Mouse (Mus musculus): ENCODE measurements at regions not wholly inside any gene's neighbourhood (a gene's known extent, or its start where the extent isn't known, plus 50 kb on each side); places are given as distances from the start of the nearest gene placed in this dataset.

DNA sequence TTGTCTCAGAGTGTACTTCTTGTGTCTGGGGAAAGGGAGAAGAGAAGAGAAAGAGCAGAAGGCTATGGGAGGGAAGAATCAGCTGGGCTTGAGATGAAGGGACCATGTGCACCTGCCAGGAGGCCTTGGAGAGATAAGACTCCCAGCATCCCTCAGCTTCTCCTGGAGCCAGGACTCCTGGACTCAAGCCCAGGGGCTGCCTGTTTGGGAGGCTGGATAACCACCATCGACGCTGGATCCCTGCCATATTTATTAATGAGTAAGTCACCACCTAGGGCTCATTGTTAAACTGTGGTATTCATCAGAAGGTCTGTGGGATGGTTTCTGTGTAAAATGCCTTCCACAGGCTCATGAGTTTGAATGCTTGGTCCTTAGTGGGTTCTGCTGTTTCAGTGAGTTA, 240.7 kb downstream of the Rps15a start:
- DNase-seq (ENCODE audit: low spot score) = no peak

GRCm38 (mm10) chr7:117859419-117859818, 256.6 kb downstream of the Rps15a start:
- DNase-seq (ENCODE audit: low spot score) = no peak

DNA sequence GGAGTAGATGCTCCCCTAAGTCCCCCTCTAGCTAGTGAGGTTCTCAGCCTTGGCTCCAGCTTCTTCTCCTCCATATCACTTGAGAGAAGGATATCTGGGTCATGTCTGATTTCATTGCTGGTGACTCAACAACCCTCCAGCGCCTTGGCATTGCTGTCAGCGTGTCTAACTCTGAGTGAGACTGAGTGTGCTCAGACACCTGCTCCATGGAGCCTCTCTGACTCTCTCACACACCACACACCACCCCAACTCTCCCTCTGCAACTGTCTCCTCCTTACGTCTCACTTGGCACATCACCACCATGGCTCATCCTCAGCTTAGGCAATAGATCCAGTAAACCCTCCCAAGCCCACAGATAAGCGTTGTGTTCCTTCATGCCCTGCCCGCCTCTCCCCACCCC, 260.0 kb downstream of the Rps15a start:
- no peak for DNase-seq (ENCODE audit: low spot score)

- no peak for DNase-seq (ENCODE audit: low spot score)
Measured at GRCm38 (mm10) chr7:117853716-117854115, 262.3 kb downstream of the Rps15a start.

GRCm38 (mm10) chr7:117852866-117853265, 263.1 kb downstream of the Rps15a start:
- DNase-seq (ENCODE audit: low spot score) = no peak

GRCm38 (mm10) chr7:117850822-117851221, 265.2 kb downstream of the Rps15a start:
- DNase-seq (ENCODE audit: low spot score) = no peak

- DNase-seq (ENCODE audit: low spot score) = no peak
Measured at GRCm38 (mm10) chr7:117846041-117846440, 269.9 kb downstream of the Rps15a start.

GRCm38 (mm10) chr7:117842780-117843179, 273.2 kb downstream of the Rps15a start:
- DNase-seq (ENCODE audit: low spot score) = no peak

DNA sequence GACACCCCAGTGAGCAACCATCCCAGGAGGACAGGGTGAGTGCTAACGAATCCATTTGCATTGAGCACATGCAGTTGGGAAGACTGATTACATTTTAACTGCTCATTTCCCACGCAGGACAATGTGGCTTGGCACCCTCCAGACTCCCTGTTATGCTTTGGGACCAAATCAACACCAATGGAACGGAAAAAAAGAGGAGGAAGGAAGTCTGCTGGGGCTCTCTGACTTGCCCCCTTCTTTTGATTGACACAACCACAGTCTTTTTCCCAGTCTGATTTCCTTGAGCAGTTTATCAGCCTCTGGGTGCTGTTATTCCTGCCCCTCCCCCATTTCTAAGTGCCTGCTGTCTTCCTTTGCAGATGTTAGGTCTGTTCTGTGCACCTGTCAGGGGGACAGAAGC, 321.0 kb downstream of the Rps15a start:
- no peak for DNase-seq (ENCODE audit: low spot score)

- DNase-seq (ENCODE audit: low spot score) = no peak
Measured at GRCm38 (mm10) chr7:117793991-117794390, 322.0 kb downstream of the Rps15a start.

GRCm38 (mm10) chr7:117792456-117792855, 323.5 kb downstream of the Rps15a start:
- no peak for DNase-seq (ENCODE audit: low spot score)

DNA sequence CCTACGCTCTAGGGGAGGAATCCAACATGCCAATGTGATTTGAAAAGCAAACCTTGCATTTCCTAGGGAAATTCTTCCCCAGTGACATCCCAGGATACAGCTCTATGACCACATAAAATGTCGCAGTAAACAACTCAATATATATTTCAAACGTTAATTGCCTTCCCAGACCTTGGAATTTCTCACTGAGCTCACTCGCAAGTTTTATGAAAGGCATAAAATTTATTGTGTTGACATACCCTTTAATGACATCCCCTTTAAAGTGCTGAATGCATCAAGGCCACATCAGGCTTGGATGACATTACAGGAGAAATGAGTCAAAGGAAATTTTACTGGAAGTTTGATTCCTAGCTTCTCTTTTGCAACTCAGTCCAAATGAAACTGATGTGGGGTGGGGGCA, 337.0 kb downstream of the Rps15a start:
- DNase-seq (ENCODE audit: low spot score) = no peak

- DNase-seq (ENCODE audit: low spot score) = no peak
Measured at GRCm38 (mm10) chr7:117777921-117778320, 338.1 kb downstream of the Rps15a start.

DNA sequence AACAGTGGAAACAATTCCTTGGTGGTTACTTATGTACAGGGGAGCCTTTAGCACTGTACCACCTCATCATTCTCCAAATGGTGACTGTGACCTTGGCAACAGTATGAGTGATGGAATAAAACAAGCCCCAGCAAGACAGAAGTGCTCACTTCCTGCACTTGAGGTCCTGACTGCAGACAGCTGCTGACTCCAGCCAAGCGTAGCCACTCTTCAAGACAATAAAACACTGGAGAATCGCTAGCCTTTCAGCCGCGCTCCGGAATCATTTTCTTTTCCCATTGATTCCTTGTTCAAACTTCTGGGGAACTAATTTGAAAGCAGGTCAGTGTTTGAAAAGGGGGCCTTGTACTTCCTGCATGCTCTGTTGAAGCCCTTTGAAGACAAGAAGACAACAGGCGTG, 344.2 kb downstream of the Rps15a start:
- DNase-seq (ENCODE audit: low spot score) = no peak

DNA sequence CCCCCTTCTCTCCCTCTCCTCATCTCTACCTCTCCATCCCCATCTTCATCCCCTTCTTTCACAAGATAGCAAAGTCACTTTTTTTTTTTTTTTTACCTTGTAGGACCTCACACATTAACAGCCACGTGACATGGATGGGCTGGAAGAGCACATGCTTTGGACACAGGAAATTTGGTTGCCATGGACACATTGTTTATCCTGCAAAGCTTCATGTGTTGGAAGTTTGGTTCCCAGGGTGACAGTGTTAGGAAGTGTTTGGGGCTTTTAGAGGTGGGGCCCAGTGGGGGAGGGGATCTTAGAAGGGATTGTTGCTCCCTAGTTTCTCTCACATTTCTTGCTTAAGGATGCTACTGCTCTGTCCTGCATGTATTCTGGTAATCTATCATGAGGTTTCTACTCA, 356.5 kb downstream of the Rps15a start:
- DNase-seq (ENCODE audit: low spot score) = no peak

- DNase-seq (ENCODE audit: low spot score) = no peak
Measured at GRCm38 (mm10) chr7:117757033-117757432, 359.0 kb downstream of the Rps15a start.

GRCm38 (mm10) chr7:117755830-117756229, 360.2 kb downstream of the Rps15a start:
- no peak for DNase-seq (ENCODE audit: low spot score)

- no peak for DNase-seq (ENCODE audit: low spot score)
Measured at GRCm38 (mm10) chr7:117753296-117753695, 362.7 kb downstream of the Rps15a start.

- no peak for DNase-seq (ENCODE audit: low spot score)
Measured at GRCm38 (mm10) chr7:117752302-117753185, 363.4 kb downstream of the Rps15a start.

- no peak for DNase-seq (ENCODE audit: low spot score)
Measured at GRCm38 (mm10) chr7:117747991-117748390, 367.2 kb downstream of the Xylt1 start.

DNA sequence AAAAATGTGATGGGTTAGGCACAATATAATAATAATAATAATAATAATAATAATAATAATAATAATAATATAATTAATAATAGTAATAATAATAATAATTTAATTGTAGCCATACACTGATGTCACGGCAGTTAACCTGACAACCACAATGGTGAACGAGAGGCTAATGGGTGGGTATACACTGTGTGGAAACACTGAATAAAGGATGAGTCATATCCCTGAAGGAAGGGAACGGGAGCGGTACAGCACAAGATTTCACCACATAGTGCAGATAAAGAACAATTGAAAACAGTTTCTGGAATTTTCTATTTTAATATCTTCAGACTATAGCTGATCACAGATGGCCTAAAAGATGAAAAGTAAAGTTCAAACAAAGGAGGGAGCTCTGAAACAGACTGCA, 365.6 kb downstream of the Xylt1 start:
- DNase-seq (ENCODE audit: low spot score) = no peak

DNA sequence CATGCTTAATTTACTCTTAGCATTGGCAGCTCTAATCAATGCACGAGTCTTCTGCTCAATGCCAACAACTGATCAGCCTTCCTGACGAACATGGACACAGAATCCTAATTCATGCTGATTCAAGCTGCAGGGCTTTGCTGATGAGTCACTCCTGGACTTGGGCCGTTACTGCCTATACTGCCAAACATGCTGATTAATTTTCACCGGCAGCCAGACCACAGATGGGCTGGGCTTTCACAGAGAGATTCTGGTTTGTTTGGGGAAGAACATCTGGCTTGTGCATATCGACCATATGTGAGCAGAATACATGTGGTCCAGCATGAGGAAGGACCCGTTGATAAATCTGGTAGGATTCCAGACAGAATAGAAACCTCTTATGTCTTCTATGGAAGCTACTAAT, 358.9 kb downstream of the Xylt1 start:
- no peak for DNase-seq (ENCODE audit: low spot score)

DNA sequence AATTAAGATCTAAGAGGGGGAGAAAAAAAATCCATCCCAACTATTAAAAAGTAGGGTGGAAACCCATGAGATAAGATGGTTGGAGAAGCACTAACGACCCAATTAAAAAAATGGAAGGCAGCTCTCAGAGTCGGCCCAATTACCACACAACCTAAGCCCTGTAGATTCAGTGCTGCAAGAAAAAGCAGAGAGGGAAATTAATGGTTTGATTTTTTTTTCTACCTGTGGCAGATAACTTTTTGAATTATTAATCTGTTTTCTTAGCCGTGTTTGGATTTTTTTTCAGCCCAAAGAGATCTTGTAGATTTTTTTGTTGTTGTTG, 354.9 kb downstream of the Xylt1 start:
- DNase-seq (ENCODE audit: low spot score) = no peak

GRCm38 (mm10) chr7:117734994-117735698, 354.4 kb downstream of the Xylt1 start:
- DNase-seq (ENCODE audit: low spot score) = no peak
